Mouse (Mus musculus) urinary bladder, postnatal 10 days (tissue): ENCODE measurements around the gene Pck1.

ENCODE experiments used
- DNase-seq: peaks from one replicate; pipeline ENCODE4 v3.0.0; 2022; ENCODE audit warnings: low spot score

The Pck1 gene

DNA sequence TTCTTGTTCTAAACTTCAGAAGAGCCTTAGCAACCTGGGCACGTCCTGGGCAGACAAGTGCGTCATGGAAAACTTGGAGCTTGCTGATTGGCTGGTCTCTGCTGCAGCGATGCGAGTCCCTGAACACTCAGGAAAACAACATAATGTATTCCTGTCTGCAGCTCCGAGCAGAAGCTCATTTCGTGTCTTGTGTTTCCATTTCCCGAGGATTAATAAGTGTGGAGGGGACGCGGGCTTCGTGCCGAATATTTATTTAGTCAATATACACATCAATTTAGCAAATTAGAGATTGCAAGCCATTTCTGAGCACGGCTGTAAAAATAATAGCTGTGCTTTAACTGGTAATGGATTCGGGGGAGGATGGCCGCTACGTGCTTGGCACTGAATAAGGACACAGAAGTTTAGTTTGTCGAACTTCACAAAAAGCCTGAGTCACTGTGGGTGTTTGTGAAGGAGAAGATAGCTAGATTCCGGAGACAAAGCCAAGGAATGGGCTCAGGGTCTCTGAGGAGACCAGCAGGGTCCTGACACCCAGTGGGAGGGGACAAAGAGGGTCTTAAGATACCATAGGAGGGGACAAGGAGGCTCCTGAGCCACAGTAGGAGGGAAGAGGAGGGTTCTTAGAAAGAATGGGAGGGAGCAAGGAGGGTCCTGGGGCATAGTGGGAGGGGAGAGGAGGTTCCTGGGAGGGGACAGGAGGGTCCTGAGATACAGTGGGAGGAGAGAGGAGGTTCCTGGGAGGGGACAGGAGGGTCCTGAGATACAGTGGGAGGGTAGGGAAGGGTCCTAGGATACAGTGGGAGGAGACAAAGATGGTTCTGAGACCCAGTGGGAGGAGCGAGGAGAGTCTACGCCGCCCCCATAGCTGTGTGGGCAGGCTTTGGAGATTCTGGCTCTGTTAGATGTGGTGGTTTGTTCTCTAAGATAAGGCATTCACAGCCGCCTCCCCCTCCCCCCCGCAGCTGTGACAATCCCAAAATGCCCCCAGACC, 21.0 kb downstream of the Pck1 start:
- no peak for DNase-seq

DNA sequence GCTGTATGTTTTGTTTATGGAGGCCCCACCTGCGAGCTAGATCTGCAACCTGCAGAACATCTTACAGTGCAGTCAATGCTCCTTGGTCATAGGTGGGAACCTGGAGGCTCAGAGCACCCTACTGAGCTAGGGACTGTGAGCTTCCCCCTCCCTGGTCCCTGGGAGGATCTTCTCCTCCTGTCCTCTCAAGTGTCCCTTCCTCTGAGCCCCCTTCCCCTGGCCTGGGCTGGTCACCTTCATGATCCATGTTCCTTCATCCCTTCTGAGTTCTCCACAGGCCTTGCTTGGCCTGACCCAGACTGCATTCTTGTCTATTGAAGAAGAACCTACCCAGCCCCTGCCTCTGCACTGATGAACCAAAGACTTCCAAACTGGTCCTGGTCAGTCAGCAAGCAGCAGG, 21.7 kb downstream of the Pck1 start:
- DNase-seq = no peak

DNA sequence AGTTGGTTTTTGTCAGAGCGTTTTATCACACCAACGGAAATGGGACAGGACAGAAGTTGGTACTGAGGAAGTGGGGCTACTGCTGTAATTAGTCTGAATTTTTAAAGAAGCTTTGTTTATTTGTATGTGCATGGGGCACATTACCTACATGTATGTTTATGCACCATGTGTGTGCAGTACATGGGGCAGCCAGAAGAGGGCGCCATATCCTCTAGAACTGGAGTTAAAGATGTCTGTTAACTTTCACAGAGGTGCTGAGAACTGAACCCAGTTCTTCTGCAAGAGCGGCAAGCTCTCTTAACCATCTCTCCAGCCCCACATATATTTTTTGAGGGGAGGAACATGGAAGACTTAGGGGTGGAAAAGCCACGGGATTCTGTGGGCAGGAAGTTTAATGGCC, 22.9 kb downstream of the Pck1 start:
- DNase-seq = no peak

DNA sequence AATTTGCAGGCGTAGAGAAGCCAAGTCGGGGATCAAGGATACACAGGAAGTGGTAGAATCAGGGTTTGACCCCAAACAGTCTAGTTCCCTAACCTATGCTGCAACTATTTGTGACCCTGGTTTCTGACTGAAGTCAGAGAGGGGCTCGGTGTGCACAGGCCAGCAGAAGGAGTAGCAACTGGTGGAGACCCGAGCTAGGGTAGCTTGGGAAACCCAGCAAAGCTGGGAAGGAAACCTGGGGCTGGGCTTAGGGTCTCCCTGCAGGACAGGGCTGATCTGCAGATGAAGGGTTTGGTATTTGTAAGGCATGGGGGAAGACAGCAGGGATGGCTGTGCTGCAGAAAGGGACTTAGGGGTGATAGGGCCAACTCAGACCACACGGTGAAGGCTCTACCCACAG, 24.6 kb downstream of the Pck1 start:
- no peak for DNase-seq

DNA sequence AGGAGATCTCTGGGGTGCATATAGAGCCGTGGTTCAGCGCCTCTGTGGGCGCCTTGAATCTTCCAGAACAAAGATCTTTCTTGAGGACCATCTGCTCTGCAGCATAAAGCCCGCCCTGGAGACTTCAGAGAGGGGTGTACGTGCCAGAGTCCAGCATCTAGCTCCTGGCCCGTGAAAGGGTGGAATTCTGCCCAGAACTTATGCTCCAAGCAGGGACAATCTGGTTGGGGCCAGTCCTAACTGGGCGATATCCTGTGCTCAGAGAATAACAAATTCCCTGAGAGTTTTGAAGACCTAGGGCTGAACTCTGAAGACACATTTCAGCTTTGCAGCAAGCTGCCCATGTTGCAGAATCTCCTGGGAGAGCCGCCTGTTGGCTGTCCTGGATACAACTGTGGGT, 25.1 kb downstream of the Pck1 start:
- no peak for DNase-seq

DNA sequence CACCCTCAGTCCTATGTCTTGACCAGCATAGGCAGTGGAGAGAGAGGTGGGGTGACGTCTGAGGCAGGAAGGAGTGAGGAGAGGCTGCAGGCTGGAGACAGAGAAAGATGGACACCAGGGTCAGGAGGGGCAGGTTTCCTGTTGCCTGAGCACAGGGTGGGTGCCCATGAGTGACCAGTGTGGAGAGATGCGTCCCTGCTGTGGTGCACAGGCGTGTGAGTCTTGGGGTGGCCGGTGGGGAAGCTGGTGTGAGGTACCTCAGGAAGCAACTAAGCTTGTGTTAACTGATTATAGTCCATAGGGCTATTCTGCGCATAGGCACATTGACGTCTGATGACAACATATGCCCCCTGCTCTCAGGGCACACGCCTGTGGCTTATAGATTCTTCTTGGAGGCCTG, 26.2 kb downstream of the Pck1 start:
- no peak for DNase-seq

DNA sequence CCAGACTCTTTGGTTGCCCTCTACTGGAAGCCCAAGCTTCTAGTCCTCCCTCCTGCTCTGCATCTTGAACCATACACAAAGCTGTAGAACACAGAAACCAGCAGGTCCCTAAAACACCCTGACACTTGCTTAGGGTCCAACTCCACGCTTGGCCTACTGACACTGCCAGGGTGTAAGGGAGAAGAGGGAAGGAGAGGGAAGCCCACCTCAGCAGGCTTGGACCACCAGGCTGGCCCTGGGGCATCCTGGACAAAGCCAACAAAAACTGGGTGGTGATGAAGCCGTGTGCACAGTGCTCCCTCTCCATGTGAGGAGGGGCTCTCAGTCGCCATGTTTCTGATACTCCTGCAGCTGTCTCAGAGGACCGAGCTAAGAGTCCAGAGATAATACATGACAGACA, 27.2 kb downstream of the Pck1 start:
- DNase-seq = no peak

DNA sequence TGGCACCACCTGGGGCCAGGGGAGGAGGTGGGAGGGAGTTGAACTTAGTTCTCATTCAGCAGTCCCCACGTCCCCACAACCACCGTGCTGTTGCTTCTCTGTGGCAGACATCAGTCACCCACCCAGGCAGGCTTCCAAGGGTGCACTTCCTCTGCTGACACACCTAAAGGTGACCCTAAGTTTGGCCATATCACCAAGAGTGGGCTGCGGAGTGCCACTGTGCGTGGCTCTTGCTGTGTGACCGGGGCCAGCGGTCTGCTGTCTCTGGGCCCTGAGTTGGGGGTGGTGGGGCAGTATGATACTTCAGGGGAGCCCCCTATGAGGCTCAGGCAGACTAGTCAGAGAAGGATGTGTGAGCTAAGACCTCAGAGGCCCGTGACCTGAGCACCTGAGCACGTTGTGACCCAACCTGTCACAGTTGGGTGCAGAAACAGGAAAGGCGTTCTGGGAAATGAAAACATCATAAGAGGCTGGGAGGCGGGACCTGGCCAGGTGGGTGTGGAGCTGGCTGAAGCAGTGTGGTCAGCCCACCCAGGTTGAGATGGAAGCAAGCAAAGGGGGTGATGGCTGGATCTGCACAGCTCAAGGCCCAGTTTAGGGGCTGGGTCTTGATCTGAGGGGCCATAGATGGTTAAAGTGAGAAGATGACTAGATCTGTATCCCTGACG, 28.0 kb downstream of the Pck1 start:
- no peak for DNase-seq

DNA sequence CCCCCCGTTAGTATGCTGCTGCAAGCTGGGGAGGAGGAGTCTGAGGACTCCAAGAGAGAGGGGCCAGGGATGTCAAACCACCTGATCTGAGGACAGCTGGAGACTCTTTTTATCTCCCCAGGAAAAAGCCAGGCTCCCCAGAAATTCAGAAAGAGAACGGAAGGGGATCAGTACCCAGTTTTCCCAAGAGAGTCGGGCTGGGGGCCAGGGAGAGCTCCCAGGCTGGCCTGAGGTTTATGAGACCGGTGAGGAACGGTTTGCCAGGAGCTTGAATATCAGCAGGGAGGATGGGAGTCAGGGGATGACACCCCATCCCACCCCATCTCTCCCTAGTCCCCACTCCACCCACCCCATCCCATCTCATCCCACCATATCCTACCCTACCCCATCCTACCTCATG, 28.6 kb downstream of the Pck1 start:
- no peak for DNase-seq

DNA sequence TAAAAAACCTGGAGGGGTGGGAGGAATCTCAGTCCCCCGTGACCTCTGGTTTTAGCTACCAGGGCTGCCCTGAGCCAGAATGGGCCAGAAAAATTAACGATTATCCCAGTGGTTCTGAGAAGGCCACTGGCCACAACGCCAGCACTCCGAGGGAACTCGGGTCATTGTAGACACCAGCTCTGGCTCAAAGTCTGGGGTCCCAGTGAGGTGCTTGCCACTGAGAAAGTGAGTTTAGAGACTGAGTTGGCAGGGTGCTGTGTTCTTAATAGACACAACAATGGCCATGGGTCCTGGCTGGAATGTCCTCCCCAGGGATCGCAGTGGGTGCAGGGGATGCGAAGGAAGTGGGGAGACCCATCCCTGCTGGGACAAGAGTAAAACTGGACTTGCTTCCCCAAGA, 29.1 kb downstream of the Pck1 start:
- DNase-seq = no peak

DNA sequence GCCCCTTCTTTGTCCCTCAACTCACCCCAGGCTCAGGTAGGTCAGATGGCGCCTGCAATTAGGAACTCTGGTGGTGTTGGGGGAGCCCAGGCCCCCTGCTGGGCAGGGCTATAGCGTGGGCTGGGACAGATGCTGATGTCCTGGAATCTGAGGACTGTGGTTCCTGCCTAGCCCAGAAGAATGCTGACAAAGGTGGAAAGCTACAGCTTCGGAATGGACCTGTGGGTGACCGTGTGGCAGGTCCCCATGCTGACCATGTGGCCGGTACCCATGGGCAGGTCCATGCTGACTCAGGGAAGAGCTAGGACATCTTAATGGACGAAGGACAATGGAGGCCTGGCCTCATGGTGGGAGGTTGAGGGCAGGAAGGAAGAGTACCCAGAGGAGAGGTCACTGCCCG, 29.9 kb downstream of the Pck1 start:
- DNase-seq = no peak

DNA sequence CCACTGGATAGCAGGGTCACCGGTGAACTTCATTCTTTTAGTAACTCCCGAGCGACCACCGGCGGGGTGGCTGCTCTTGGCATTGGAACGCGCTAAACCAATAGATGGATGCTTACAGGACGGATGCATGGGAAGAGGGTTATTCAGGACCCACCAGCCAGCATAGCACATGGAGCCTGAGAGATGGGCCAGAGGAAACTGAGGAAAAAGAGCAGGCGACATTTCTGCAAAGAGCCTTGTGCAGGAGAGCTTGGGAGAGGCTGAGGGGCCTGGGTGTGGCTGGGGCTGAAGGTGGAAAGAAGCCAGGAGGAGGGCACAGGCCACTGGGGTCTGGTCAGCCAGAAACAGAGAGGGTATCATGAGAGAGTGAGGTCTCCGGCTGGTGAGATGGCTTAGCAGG, 30.5 kb downstream of the Pck1 start:
- no peak for DNase-seq

DNA sequence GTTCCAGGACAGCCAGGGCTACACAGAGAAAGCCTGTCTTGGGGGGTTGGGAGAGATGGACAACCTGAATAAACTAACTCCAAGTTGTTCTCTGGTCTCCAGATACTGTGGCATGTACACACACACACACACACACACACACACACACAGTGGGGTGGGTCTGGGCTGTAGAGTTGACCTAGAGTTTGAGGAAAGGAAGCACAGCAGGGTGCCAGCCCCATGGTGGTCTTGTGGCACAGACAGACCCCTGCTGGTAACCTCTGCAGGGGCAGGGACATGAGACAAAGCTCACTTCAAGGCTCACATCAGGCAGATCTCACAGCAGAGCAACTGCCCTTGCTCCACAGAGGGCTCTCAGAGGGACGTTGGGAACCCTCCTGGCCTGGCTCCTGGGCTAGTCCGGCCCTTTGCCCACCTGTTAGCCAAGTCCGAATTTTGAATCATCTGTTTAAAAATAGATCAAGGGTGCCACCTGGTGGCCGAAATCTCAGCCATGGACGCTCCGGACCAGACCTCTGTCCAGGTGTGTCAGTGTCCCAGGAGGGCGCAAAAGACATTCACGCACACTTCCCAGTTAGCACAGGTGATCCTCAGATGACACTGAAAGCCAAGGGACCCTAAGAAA, 31.1 kb downstream of the Pck1 start:
- no peak for DNase-seq

DNA sequence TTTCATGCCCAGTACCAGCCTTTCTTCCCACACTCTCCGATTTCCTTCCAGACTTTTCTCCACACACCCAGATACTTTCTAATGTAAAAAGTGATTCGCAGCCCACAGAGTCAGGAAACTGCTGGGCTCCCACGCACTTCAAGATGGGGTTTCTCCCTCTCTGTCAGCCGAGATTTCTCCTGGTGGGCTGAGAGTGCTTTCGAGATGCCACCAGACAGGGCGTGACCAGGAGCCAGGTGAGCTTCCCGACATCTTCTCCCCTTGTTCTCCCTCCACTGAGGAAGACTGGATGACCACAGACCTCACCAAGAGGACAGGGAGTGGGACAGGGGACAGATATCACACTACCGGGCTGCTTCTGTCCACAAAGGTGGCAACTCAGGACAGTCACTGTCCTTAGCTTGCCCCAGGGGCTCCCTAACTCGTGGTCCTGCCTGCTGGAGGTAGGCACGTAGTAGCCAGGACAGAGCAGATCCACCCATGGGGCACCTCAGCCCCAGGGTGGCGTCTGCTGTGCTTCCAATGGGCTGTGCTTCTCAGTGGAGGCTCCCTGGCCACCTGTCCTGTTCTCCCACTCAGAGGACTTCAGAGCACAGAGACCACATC, 31.7 kb downstream of the Pck1 start:
- DNase-seq = no peak

DNA sequence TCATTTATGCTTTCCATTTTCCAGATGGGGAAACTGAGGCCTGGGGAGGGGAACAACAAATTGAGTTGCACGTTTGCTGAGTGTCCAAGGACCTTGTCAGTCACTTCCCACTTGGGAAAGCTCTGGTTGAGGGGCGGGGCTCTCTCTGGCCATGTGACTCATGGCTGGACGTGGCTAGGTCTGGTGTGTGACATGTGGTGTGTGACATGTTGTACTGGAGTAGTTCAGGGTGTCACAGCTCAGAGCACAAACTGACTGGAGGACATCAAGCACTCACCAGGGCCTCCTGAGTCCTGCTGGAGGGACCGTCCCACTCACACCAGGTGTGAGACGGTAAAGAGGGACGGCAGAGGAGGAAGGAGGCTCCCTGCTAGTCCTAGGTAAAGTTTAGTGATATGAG, 32.4 kb downstream of the Pck1 start:
- no peak for DNase-seq

DNA sequence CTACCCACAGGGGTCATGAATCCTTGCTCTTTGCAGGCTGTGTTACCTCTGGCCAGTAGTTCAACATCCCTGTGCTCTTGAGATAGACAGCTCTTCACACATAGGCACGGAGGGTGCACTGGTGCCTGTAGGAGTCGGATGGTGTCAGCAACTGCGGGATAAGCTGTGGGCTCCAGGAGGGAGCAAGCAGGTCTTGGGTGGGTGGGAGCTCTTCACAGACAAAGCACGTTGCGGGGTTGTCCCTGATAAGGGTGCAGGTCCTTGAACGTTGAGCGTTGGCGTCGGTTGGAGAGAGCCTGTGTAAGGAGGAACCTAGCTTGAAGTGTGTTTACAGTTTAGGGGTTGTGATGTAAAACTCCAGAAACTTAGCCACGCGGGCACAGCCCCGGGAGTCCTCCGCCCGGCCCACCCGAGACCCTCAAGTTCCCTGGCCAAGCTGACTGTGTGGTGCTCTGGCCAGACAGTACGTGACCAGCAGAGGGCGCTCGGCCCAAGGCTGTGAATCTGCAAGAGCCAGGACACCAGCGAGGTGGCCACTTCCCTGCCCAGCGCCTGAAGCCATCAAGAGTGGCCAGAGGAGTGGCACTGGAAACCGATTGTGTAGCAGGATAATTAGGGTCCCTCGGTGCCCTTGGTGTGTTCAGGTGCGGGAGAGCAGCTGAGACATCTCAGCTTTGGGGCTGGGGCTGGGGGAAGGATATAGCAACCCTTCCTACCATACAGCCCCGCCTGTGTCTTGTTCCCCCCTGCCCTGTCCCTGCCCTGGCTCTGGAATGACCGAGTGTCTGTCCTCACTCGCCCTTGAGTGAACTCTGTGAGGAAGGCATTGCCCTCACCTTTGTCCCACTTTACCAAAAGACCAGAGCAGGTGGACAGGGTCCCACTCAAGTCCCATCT, 33.4 kb downstream of the Pck1 start:
- peak; percentile 69 for DNase-seq

DNA sequence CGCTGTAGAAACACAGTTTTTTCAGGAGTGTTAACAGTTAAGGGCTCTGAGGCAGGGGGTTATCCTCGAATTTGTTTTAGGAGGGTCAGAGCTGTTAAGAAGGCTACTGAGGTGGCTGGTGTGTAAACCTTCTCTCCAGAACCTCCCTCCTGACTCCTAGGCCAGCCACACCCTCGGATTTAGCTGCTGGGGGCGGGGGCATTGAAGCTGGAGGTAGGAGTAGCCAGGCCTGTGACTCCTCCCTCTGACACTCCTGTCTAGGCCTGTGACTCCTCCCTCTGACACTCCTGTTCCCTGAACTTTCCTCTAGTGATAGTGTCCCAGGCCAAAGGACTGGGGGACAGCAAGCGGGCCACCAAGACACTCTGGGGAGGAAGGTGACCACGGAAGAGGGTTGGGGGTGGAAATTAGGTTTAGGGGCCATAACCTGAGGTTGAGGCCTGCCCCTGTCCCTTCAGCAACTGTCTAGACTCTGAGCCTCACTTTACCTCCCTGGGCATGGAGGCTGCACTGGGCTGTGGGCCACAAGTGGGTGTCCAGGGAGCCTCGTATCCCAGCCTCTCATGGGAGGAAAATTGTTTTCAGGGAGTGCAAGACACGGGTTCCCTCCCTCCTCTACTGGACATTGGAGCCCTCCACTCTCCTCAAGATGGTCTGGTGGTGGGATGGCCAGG, 34.5 kb downstream of the Pck1 start:
- DNase-seq = no peak

DNA sequence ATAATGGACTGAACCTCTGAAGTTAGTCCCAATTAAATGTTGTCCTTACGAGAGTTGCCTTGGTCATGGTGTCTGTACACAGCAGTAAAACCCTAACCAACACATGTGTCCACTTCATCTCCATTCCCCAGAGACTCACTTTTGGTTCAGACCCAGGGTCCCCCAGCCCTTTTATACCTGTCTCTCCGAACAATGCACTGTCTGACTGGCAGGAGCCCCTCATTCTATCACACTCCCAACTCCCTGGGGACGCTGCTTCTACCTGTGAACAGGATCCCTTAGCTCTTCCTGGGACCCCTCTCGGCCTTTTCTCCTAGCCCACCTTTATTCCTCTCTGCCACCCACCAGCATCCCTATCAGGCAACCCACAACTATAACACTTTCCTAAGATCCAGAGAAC, 41.9 kb downstream of the Pck1 start:
- DNase-seq = no peak

DNA sequence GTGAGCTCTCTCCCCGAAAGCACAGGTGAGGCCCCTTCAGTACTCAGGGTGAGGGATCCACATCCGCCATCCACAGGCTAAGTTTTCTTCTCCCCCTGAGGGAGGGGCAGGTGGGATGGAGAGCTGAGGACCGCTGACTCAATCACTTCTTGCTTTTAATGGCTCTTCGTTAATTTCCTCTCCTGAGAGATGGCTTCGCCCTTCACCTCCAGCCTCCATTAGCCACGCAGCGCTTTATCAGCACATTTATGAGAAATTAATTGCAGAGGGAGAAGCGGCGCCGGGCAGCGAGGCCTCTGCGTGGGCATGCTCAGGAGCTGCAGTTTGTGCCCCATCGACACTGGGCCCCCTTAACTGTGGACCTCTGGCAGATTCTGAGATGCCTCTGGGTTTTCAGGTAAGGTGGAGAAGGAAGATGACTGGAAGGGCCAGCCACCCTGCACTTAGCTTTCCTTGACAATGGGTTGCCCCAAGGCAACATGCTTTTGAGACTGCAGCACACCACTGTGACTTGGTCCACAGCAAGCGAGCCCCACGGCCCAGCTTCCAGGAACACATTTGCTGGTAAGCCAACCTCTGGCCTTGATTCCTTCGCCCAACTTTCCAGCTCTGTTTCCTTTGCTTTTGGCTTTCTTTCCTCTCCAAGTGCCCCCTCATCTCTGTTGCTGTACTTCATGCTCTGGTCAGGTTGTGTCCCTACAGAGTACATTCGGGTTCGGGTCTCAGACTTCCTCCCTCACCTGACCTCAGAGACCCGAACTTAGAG, 50.3 kb downstream of the Pck1 start:
- DNase-seq = no peak

DNA sequence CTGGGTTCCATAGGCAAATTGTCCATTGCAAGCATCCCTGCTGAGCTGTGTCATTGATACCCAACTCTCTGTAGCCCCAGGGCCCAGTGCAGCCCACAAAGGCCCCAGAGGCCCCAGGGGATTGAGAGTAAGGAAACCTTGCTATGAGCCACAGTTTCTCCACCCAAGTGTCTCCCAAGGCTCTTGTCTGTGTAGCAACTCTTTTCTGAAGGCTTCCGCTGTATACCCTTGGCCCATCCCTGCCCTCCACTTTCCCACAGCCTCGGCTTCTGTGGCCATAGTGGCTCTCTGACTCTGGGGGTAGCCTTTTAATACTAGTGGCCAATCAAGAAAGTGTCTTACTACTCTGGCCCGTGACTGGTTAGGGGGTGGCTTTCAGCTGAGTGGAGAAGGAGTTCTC, 50.9 kb downstream of the Pck1 start:
- no peak for DNase-seq
